Mouse (Mus musculus) brain, embryonic 14.5 days (tissue): ENCODE measurements around the gene Gfral.

ENCODE experiments used
- CTCF ChIP-seq: fragments of 200-500 bp; IDR thresholded peaks from 2 replicates; pipeline ENCODE4 v1.5.1; 2012; ENCODE audit warnings: inconsistent platforms, mild to moderate bottlenecking, moderate library complexity, borderline replicate concordance; ENCODE audit not compliant: insufficient read depth, insufficient read length; ENCODE audit errors: extremely low read depth
- POLR2A ChIP-seq: fragments of 200-500 bp; IDR thresholded peaks from 2 replicates; pipeline ENCODE4 v1.6.1; 2012; ENCODE audit warnings: mild to moderate bottlenecking, inconsistent platforms, borderline replicate concordance; ENCODE audit not compliant: poor library complexity, insufficient read depth, insufficient read length, severe bottlenecking; ENCODE audit errors: extremely low read depth

DNA sequence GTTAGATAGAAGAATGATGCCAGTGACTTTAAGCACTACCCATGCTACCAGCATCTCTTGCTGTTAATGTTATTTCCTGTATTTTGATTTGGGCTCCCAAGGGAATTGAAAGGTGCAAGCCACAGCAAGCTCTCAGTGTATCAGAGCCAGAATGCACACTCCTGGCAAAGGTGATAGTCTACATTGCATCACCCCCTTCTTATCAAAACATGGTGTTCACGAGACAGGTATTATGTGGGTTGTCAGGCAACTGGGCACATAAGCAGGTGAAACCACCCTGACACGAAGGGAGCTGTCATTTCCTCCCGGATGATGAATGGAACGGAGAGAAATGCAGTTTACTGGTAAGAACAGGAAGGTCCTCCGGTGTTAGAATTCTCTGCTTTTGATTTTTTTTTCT lies 44.3 kb upstream of the Gfral start:
- TF ChIP-seq POLR2A, result no peak
- TF ChIP-seq CTCF, result no peak
